Mouse (Mus musculus) gastrocnemius, adult 18-20 months (tissue): ENCODE measurements at regions not wholly inside any gene's neighbourhood (a gene's known extent, or its start where the extent isn't known, plus 50 kb on each side); places are given as distances from the start of the nearest gene placed in this dataset.

Source experiments
- DNase-seq: peaks from one replicate; pipeline ENCODE4 v3.0.0; 2021; ENCODE audit warnings: low spot score

- no peak for DNase-seq
Measured at GRCm38 (mm10) chr10:95034566-95034965, 89.9 kb upstream of the Plxnc1 start.

GRCm38 (mm10) chr10:95032760-95033716 lies 88.4 kb upstream of the Plxnc1 start:
- DNase-seq = no peak

DNA sequence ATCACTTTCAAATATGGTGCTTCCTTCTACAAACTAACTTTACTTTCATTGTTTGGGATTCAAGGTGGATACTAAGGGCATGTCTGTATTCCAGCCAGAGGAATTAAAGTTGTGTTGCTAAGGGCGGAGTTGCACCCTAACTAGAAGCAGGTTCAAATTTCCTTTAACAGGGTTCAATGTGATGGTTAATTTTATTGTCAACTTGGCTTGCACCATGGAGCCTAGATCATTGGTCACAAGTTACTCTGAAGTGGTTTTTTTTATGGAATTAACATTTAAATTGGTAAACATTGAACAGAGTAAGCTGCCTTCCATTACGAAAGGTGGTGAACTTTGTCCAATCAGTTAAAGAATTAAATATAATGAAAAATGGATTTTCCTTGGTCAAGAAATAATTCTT lies 86.7 kb upstream of the Plxnc1 start:
- no peak for DNase-seq

- no peak for DNase-seq
Measured at GRCm38 (mm10) chr10:95030801-95031200, 86.2 kb upstream of the Plxnc1 start.

DNA sequence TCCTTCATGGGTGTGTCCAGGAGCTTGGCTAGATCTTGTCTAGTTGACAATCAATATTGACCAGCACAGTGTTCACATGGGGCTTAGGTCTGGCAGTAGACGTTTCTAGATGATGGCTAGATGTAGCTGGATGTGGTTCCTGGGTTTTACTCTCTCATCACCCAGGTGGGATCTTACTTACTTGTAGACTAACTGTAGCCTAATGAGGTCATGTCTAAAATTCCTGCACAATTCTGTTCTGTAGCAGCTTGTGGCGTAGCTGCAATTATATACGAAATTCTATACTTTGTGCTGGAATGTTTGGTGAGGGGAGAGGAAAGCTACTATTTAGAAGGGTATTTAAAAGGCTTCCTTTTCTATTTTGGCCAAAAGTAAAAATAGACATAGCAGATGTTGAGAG lies 84.9 kb upstream of the Plxnc1 start:
- no peak for DNase-seq

DNA sequence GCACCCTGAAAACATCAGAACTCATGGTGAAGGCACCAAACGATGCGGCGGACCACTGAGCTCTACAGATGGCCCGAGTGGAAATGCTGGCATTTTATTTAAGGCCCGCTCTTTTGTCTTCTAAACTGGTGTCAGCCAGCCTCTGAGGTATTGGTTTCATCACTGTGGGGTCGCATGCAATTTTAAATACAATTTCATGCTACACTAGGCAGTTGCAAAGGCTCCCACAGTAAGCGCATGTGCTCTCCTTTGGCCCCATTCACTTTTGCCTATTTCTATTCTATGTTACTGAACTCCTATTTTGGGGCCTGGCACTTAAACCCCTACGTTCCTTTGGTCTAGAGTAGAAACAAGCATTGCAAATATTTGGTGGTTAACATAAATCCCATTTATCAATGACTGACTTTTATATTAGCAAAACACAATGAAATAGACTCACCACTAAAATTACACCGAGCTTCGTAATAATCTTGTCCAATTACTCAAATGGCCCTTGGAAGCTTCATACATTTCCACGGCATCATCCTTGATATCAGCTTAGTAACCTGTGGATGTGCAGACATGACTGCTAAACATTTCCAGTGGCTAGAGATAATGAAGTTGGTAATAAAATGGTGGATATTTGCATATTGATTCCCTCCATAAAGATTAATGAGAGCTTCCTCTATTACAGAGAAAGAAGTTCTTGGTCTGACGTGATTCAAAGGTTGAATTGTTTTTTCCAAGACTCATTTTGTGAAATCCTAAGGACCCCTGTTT lies 81.1 kb upstream of the Plxnc1 start:
- DNase-seq = no peak

- DNase-seq = no peak
Measured at GRCm38 (mm10) chr10:95021209-95021608, 76.6 kb upstream of the Plxnc1 start.

- no peak for DNase-seq
Measured at GRCm38 (mm10) chr10:95016896-95017295, 72.3 kb upstream of the Plxnc1 start.

- DNase-seq = no peak
Measured at GRCm38 (mm10) chr10:95015298-95015951, 70.8 kb upstream of the Plxnc1 start.

DNA sequence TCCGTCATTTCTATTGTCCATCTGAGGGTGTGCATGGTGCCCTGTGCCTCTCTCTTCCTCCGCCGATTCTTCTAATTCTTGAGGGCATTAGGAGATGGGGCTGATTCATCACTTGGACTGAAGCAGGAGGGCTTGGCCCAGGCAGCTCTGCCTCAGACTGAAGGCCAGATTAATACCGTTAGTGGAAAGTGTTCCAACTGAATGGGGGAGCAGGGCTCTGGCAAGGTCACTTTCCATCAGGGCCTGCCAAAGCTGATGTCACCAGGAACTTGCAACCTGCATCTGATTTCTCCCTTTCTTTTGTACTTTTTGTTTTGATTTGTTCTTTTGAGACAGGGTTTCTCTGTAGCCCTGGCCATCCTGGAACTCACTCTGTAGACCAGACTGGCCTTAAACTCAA lies 69.3 kb upstream of the Plxnc1 start:
- peak; percentile 89 for DNase-seq

DNA sequence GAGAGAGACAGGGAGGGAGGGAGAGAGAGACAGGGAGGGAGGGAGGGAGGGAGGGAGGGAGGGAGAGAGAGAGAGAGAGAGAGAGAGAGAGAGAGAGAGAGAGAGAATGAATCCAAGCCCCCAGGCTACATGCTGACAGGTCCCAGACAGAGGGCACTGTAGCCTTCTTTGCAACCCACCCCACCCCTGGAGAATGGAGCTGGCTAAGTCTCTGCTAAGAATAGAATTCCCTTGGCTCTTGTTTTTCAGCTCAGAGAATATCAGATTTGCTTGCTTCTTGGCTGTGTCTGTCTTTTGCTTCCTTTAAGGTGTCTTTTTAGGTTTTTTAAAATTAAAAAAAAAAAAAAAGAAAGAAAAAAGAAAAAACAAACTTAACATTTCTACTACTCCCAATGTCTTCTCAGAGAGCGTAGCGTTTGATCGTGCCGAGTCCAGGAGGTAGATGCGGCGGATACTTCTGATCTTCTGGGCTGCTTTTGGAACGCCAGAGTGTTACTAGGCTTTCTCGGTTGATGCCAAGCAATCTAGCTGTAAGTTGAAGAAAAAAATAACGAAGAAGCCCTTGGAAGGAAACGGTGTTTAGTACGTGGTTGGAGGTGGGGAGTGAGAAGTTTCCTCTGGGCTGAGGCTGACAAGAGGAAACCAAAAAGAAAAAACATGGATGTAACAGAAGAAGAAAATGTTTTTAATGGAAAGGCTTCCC lies 68.7 kb upstream of the Plxnc1 start:
- DNase-seq = no peak

- no peak for DNase-seq
Measured at GRCm38 (mm10) chr10:95010333-95010732, 65.7 kb upstream of the Plxnc1 start.

- DNase-seq = no peak
Measured at GRCm38 (mm10) chr10:95009081-95009480, 64.4 kb upstream of the Plxnc1 start.

- peak; percentile 62 for DNase-seq
Measured at GRCm38 (mm10) chr10:95004065-95004763, 59.6 kb upstream of the Plxnc1 start.

GRCm38 (mm10) chr10:95003621-95004020 lies 59.0 kb upstream of the Plxnc1 start:
- DNase-seq = peak; percentile 18

DNA sequence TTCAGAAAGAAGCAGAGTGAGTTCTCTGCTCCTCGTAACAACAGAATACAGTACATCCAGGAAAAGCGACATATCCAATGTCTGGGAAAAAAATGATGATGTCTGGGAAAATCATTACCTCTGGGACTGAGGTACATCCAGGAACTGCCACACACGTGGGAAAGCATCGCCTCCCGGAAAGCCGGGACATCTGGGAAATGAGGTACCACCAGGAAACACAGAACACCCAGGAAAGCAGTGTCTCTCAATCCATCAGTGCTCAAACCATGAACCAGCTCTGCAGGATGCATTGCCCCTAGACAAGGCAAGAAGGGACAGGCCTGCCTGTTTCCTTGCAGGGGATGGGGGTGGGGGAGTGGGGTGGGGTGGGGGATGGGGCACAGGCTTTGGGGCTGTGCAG lies 57.0 kb upstream of the Plxnc1 start:
- no peak for DNase-seq

DNA sequence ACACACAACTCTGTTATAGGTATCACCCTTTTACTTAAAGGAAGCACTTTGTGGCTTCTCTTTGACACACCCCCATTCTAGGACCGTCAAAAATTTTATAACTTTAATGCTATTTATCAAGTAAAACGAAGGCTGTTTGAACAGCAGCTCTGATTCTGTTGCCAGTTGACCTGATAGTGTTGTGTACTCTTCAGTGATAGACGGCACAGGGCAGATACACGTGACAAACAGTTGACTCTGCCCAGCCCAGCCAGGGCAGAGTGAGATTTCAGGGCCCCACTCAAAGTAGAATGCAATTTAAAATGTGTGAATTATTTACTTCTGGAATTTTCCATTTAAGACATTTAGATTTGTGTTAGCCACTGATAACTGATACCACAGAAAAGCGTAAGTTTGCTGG lies 55.1 kb upstream of the Plxnc1 start:
- DNase-seq = no peak
